Mouse (Mus musculus): ENCODE measurements around the gene Abca2.

GRCm38 (mm10) chr2:25467606-25468303 is 39.3 kb downstream of the Abca2 start:
- TF ChIP-seq CTCF (IDR thresholded peaks at IDR 0.05; ENCODE audit: low read depth, low read length) (no peak), POLR2A (IDR thresholded peaks at IDR 0.05; ENCODE audit: extremely low read depth, insufficient read depth, low read length) (no peak)
